Mouse (Mus musculus) CD4-positive naive resting alpha-beta T cell, adult 57 days (primary cell): ENCODE data around the gene Reep1. TPM values are rescaled to one million over a fixed set of nuclear protein-coding genes. Genes with fewer than 3 reads are reported as not detected.

Experiments used
- total RNA-seq: library from RNA; stranded (reverse); gene quantifications from one replicate; pipeline ENCODE4 v1.2.4, GENCODE M21; 2023

The Reep1 gene
- 0.15 TPM for total RNA-seq

GRCm38 (mm10) chr6:71707511-71708501 lies at the start of gene Reep1:
Gene Reep1, plus strand, starts transcription at chr6:71707561.

GRCm38 (mm10) chr6:71826869-71827268 lies 119.5 kb downstream of the Reep1 start, which contains the start of gene Mrpl35:
Gene Mrpl35, minus strand, starts transcription at chr6:71826969.

GRCm38 (mm10) chr6:71830690-71831580 lies 123.6 kb downstream of the Reep1 start, which contains the start of gene Immt:
Gene Immt, plus strand, starts transcription at chr6:71831331.

Other genes starting within 250 kb of the Reep1 start
- gene Rnf103, start 213.7 kb upstream of the Reep1 start, total RNA-seq: 50.4 TPM
- 51.6 TPM for gene Chmp3, start 163.8 kb upstream of the Reep1 start, total RNA-seq
- gene Kdm3a, start 74.6 kb upstream of the Reep1 start, total RNA-seq: 145 TPM
- gene Mrpl35, start 119.4 kb downstream of the Reep1 start, total RNA-seq: 20.8 TPM
- gene Immt, start 123.8 kb downstream of the Reep1 start, total RNA-seq: 104 TPM
- 108 TPM for gene Ptcd3, start 201.2 kb downstream of the Reep1 start, total RNA-seq
- gene Polr1a, start 201.5 kb downstream of the Reep1 start, total RNA-seq: 86.5 TPM